Mouse (Mus musculus) left cerebral cortex, postnatal 14 days (tissue): Measurements from ENCODE around the gene Ada. TPM values are rescaled to one million over a fixed set of nuclear protein-coding genes. Genes with fewer than 3 reads are reported as not detected.
"Not testable (repeated sequence)": the region's sequence is repeated elsewhere in the genome, so short reads cannot be mapped to it uniquely, and the experiment has no call there.

Source experiments
- DNase-seq, 2 experiments: peaks; one replicate each; pipeline ENCODE4 v3.0.0; 2021 to 2022; ENCODE audit warnings: low spot score in 2 of 2, mixed read lengths in 1 of 2
- intact Hi-C: fragments of 180-260 bp; cut with DNase I; formaldehyde crosslinking; loops from one replicate; pipeline ENCODE4 v1.15.1; 2025
- total RNA-seq, 2 experiments: library from RNA; stranded (reverse); gene quantifications; 2 replicates each; pipeline ENCODE4 v1.2.3; 2021

The Ada gene
- total RNA-seq, 2 experiments from 2014 or later: 0.94 to 2.0 TPM

- intact Hi-C loops: no loop called here
- DNase-seq: no peak
Measured at GRCm38 (mm10) chr2:163708321-163708720, 41.7 kb downstream of the Ada start.

GRCm38 (mm10) chr2:163703599-163704260 is 46.3 kb downstream of the Ada start:
- DNase-seq: no peak
- intact Hi-C loops: no loop called here

- intact Hi-C loops: no loop called here
- DNase-seq: no peak
Measured at GRCm38 (mm10) chr2:163702921-163703320, 47.1 kb downstream of the Ada start.

- DNase-seq: no peak
- intact Hi-C loops: no loop called here
Measured at GRCm38 (mm10) chr2:163702431-163702830, 47.6 kb downstream of the Ada start.

GRCm38 (mm10) chr2:163699078-163699780 is 50.8 kb downstream of the Ada start:
- no peak for DNase-seq
- intact Hi-C loops: loop anchor here (5.0 kb wide), 1 partner anchor 42 kb away; the partner anchor contains the start of gene Pkig

GRCm38 (mm10) chr2:163697764-163698480 is 52.1 kb downstream of the Ada start:
- intact Hi-C loops: loop anchor here (5.0 kb wide), 1 partner anchor 41 kb away; the partner anchor contains the start of gene Pkig
- no peak for DNase-seq

GRCm38 (mm10) chr2:163696763-163697162 is 53.3 kb downstream of the Ada start:
- no peak for DNase-seq
- intact Hi-C loops: loop anchor here (5.0 kb wide), 1 partner anchor 39 kb away; the partner anchor contains the start of gene Pkig

- no peak for DNase-seq
- intact Hi-C loops: no loop called here
Measured at GRCm38 (mm10) chr2:163693716-163694314, 56.2 kb downstream of the Ada start.

- no peak for DNase-seq
- intact Hi-C loops: no loop called here
Measured at GRCm38 (mm10) chr2:163692873-163693612, 57.0 kb downstream of the Ada start.

- intact Hi-C loops: no loop called here
- DNase-seq: no peak
Measured at GRCm38 (mm10) chr2:163691846-163692605, 58.0 kb downstream of the Ada start.

- intact Hi-C loops: no loop called here
- DNase-seq: no peak
Measured at GRCm38 (mm10) chr2:163690409-163691304, 59.4 kb downstream of the Ada start.

GRCm38 (mm10) chr2:163689771-163690170 is 60.3 kb downstream of the Ada start:
- intact Hi-C loops: no loop called here

GRCm38 (mm10) chr2:163688377-163688776 is 61.7 kb downstream of the Ada start:
- DNase-seq, intact Hi-C loops: not testable (repeated sequence)

More at GRCm38 (mm10) chr2:163689771-163690170, 60.3 kb downstream of the Ada start:
- DNase-seq: no peak

- no peak for DNase-seq
- intact Hi-C loops: no loop called here
Measured at GRCm38 (mm10) chr2:163686886-163687285, 63.2 kb downstream of the Ada start.

- intact Hi-C loops: no loop called here
- no peak for DNase-seq
Measured at GRCm38 (mm10) chr2:163686233-163686632, 63.8 kb downstream of the Ada start.

- intact Hi-C loops: no loop called here
- peak; percentile 52 to 69 for DNase-seq
Measured at GRCm38 (mm10) chr2:163685761-163686200, 64.3 kb downstream of the Ada start.

- intact Hi-C loops: no loop called here
- DNase-seq: peak in 1 of 2 experiments; percentile 45
Measured at GRCm38 (mm10) chr2:163685287-163685686, 64.8 kb downstream of the Ada start.
